Mouse (Mus musculus): Measurements from ENCODE around the gene Card9. TPM values are rescaled to one million over a fixed set of nuclear protein-coding genes. Genes with fewer than 3 reads are reported as not detected.

Card9 gene
- polyA plus RNA-seq, 1 experiment from 2014 or later: 1.4 TPM

DNA sequence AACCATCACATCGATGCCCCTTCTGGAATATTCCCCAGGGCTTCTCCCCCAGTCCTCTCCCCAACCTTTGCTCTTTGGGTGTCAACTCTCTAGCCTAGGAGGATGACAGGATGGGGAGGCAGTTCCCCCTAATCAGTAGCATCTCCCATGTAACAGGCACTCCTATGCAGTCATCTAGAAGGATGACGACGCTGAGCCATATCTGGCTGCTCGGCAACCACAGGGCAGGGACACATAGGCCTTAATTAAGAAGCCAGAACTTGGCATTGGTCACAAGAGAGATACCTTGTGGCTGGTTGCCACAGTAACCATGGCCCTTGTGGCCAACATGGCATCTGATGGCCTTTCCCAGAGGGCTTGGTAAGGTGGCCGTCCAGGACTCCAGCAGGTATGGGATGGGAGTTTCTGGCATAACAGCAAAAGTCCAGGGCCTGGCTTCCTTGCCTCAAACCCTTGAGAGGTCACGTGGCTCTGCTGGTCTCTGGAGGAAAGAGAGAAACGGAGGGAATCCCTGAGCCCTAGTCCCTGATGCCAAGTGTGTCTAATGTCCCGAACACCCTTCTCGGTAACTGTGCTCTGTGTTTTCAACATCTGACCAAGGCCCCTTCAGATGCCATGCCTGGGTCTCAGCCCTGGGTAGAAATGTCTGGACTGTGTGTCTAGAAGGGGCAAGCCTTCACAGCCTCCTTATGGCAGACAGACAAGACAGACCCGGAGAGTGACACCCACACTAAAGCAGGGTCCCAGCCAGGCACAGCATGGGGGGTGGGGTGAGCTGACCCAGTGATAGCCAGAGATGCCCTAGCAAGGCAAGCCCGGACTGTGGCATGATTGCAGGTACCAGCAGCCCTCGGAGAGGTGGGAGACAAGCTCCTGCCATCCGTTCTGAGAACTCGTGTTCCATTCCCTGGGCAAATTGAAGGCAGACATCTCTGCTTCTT, 40.2 kb downstream of the Card9 start:
- Histone ChIP-seq H3K9me3 (no peaks in the 10 kb centered on the region), H3K36me3 (peaks cover 47% of the 10 kb centered on the region), H3K4me1 (replicated peaks) (peaks cover 65% of the 10 kb centered on the region), H3K4me3 (replicated peaks) (no peak overlapping the region), H3K9ac (replicated peaks) (peak overlapping the region; percentile 32; the same call in 1 of the 2 replicates), H3K27ac (no peak overlapping the region), H3K4me2 (replicated peaks) (no peak overlapping the region), H3K27me3 (no peaks in the 10 kb centered on the region)
- 88% methylated on average over 14 of the region's 14 CpGs for WGBS
- ATAC-seq: no peak

- Histone ChIP-seq H3K27ac (no peak overlapping the region), H3K4me2 (replicated peaks) (0 out of 2 replicates have a peak overlapping the region, but pooled peaks have one; percentile 15), H3K4me3 (replicated peaks) (no peak overlapping the region), H3K36me3 (peaks cover 39% of the 10 kb centered on the region), H3K9me3 (no peaks in the 10 kb centered on the region), H3K9ac (replicated peaks) (peak overlapping the region; percentile 25; the same call in 1 of the 2 replicates), H3K27me3 (no peaks in the 10 kb centered on the region), H3K4me1 (replicated peaks) (peaks cover 68% of the 10 kb centered on the region)
- ATAC-seq: no peak
- 82% methylated on average over 13 of the region's 13 CpGs for WGBS
These were observed 41.0 kb downstream of the Card9 start for GRCm38 (mm10) chr2:26319519-26320244.

- peak overlapping the region; percentile 8; the same call in 1 of the 2 replicates for H3K9ac ChIP-seq (replicated peaks)
- H3K27ac ChIP-seq: no peak overlapping the region
- H3K4me2 ChIP-seq (replicated peaks): peak overlapping the region; percentile 96
- H3K27me3 ChIP-seq: no peaks in the 10 kb centered on the region
- no peak for ATAC-seq
- no peak overlapping the region for H3K4me3 ChIP-seq (replicated peaks)
- H3K9me3 ChIP-seq: no peaks in the 10 kb centered on the region
- WGBS: 87% methylated on average over 9 of the region's 9 CpGs
- peaks cover 73% of the 10 kb centered on the region for H3K4me1 ChIP-seq (replicated peaks)
- peaks cover 33% of the 10 kb centered on the region for H3K36me3 ChIP-seq
These were observed 41.6 kb downstream of the Card9 start for GRCm38 (mm10) chr2:26319109-26319508.

DNA sequence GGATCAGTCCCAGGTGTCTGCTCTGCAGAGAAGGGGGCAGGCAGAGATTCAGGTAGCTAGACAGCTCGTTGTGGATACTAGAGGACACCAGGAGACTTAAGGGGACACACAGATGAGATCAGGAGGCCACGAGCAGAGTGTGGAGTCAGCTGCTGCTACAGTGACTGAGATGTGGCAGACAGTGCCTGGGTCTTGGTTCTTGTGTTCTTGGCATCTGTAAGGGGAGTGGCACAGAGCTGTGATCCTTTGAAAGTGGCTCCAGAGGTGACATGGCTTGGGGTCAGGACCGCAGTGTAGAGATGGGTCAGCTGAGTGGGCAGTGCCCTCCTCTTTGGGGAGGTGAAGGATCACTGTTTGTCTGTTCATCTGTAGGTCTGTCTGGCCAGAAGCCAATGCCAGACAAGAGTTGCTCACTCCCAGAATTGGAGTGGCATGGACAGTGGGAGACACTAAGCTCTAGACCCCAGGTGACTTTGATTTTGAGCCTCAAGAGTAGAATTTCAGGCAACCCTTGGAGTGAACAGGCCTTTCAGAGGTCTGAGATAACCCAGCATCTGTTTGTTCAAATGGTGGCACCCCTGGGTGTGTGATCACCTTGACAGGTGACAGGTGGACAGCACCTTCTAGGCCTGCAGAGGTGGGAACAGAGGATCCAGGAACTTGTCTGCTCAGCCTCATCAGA, 42.6 kb downstream of the Card9 start:
- H3K4me3 ChIP-seq (replicated peaks): peak overlapping the region; percentile 96
- WGBS: 87% methylated on average over 3 of the region's 3 CpGs

GRCm38 (mm10) chr2:26317371-26317770, 43.3 kb downstream of the Card9 start:
- ATAC-seq: no peak
- Histone ChIP-seq H3K36me3 (peaks cover 16% of the 10 kb centered on the region), H3K27ac (no peak overlapping the region), H3K4me1 (replicated peaks) (peaks cover 71% of the 10 kb centered on the region), H3K27me3 (no peaks in the 10 kb centered on the region), H3K9me3 (no peaks in the 10 kb centered on the region), H3K4me2 (replicated peaks) (peak overlapping the region; percentile 96), H3K9ac (replicated peaks) (peak overlapping the region; percentile 98), H3K4me3 (replicated peaks) (peak overlapping the region; percentile 96)
- WGBS: 72% methylated on average over 3 of the region's 3 CpGs

More for the DNA sequence above, 42.6 kb downstream of the Card9 start:
- H3K36me3 ChIP-seq: peaks cover 23% of the 10 kb centered on the region
- H3K4me2 ChIP-seq (replicated peaks): peak overlapping the region; percentile 96
- H3K9me3 ChIP-seq: no peaks in the 10 kb centered on the region
- ATAC-seq: no peak
- H3K4me1 ChIP-seq (replicated peaks): peaks cover 73% of the 10 kb centered on the region
- H3K27ac ChIP-seq: no peak overlapping the region
- no peaks in the 10 kb centered on the region for H3K27me3 ChIP-seq
- H3K9ac ChIP-seq (replicated peaks): peak overlapping the region; percentile 98

DNA sequence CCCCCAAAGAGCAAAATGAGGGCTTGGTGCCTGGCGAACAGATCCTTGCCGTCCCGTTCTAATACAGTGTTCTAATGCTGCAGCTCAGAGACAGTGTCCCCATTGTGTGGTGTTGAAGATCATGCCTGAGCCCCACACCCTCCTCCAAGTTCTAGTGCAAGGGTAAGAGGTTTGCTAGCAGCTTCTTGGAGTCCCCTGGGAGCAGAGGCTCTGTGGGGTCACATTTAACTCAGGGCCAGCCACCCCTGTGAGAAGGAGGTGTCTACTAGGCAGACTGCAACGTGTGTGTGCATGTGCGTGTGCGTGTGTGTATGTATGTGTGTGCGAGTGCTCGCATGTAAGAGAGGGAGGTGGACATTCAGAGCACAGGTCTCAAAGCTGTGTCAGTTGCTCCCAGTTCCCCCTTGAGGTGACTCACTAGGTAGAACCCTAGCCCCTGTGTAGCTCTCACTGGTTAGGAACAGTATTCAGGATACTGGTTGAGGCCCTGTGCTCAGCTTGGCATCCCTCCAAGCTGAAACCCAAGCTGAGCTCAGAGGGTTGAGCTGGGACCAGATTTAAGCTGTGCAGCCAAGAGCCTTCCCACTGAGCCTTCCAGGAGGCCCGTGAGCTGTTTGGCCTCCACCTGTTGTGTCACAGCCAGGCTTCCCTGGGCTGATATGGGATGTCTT, 44.0 kb downstream of the Card9 start:
- no peaks in the 10 kb centered on the region for H3K9me3 ChIP-seq
- H3K9ac ChIP-seq (replicated peaks): peak overlapping the region; percentile 98
- H3K36me3 ChIP-seq: peaks cover 10% of the 10 kb centered on the region; the same call in 1 of the 2 replicates
- whole genome bisulfite sequencing: 56% methylated on average over 9 of the region's 9 CpGs
- H3K4me2 ChIP-seq (replicated peaks): peak overlapping the region; percentile 96
- ATAC-seq: no peak
- H3K4me3 ChIP-seq (replicated peaks): peak overlapping the region; percentile 96
- H3K27ac ChIP-seq: peak overlapping the region; percentile 97
- no peaks in the 10 kb centered on the region for H3K27me3 ChIP-seq
- H3K4me1 ChIP-seq (replicated peaks): peaks cover 65% of the 10 kb centered on the region

- H3K4me2 ChIP-seq (replicated peaks): peak overlapping the region; percentile 96
- H3K4me3 ChIP-seq (replicated peaks): peak overlapping the region; percentile 96
- H3K27ac ChIP-seq: peak overlapping the region; percentile 97
- peaks cover 3% of the 10 kb centered on the region; the same call in 1 of the 2 replicates for H3K36me3 ChIP-seq
- peak; percentile 59 for ATAC-seq
- WGBS: 1% methylated on average over 11 of the region's 11 CpGs
- no peaks in the 10 kb centered on the region for H3K27me3 ChIP-seq
- peak overlapping the region; percentile 98 for H3K9ac ChIP-seq (replicated peaks)
- H3K4me1 ChIP-seq (replicated peaks): peaks cover 57% of the 10 kb centered on the region
- H3K9me3 ChIP-seq: no peaks in the 10 kb centered on the region
These were observed 44.8 kb downstream of the Card9 start for GRCm38 (mm10) chr2:26315925-26316311.

GRCm38 (mm10) chr2:26315072-26315924, 45.4 kb downstream of the Card9 start, which contains the start of gene Gpsm1:
Gene Gpsm1, plus strand, starts transcription at chr2:26315515.
- WGBS: under 1% methylated on average over 64 of the region's 66 CpGs
- peak; percentile 86 for ATAC-seq
- H3K36me3 ChIP-seq: no peaks in the 10 kb centered on the region
- peaks cover 51% of the 10 kb centered on the region for H3K4me1 ChIP-seq (replicated peaks)
- H3K27ac ChIP-seq: peak within 1 kb of the TSS; percentile 97
- H3K27me3 ChIP-seq: no peaks in the 10 kb centered on the region
- H3K9me3 ChIP-seq: no peaks in the 10 kb centered on the region
- peak within 1 kb of the TSS; percentile 96 for H3K4me3 ChIP-seq (replicated peaks)
- peak within 1 kb of the TSS; percentile 96 for H3K4me2 ChIP-seq (replicated peaks)
- H3K9ac ChIP-seq (replicated peaks): peak within 1 kb of the TSS; percentile 98

DNA sequence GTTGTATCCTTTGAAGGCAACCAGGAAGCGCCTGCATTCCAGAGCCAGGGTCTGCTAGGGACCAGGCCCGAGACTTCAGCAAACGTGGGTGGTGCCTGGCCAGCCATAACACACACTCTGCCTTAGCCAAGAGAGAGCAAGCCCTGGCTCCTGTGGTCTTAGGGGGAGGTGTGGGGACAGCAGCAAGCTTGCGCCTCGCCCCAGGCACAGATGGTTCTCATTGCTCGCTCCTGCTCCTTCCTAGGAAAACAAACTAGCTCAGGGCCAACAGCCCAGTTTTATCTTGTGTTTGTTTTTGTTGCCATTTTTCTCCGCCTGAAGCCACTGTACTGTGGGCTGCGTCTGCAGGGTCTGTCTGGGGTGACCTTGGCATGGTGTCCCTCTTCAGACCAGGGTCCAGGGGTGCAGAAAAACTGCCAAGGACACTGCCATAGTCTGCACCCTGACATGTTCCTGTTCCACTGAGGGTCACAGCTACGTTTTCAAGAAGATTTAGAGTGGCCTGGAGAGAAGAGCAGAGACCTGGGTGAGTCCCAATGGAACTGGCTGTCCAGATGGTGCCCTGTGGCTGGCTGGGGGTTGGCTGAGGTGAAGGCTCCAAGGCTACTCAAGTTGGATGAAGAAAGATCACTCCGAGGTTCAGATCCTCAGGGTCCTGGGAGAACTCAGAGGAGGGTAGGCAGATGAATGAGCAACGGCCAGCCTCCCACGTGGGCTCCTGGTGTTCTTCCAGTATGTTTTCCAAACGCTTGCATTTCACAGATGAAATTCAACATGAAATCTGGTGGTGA, 46.2 kb downstream of the Card9 start:
- 0 out of 2 replicates have a peak, but pooled peaks have one; percentile 4 for ATAC-seq
- H3K36me3 ChIP-seq: no peaks in the 10 kb centered on the region
- H3K4me2 ChIP-seq (replicated peaks): peak overlapping the region; percentile 96
- H3K9me3 ChIP-seq: no peaks in the 10 kb centered on the region
- no peaks in the 10 kb centered on the region for H3K27me3 ChIP-seq
- H3K9ac ChIP-seq (replicated peaks): peak overlapping the region; percentile 98
- H3K27ac ChIP-seq: peak overlapping the region; percentile 97
- H3K4me3 ChIP-seq (replicated peaks): peak overlapping the region; percentile 96
- 69% methylated on average over 13 of the region's 13 CpGs for WGBS
- H3K4me1 ChIP-seq (replicated peaks): peaks cover 49% of the 10 kb centered on the region

GRCm38 (mm10) chr2:26313394-26313793, 47.3 kb downstream of the Card9 start:
- no peak overlapping the region for H3K9ac ChIP-seq (replicated peaks)
- H3K27ac ChIP-seq: no peak overlapping the region
- H3K4me1 ChIP-seq (replicated peaks): peaks cover 42% of the 10 kb centered on the region
- no peak overlapping the region for H3K4me3 ChIP-seq (replicated peaks)
- WGBS: 93% methylated on average over 1 of the region's 1 CpGs
- H3K4me2 ChIP-seq (replicated peaks): no peak overlapping the region
- H3K27me3 ChIP-seq: no peaks in the 10 kb centered on the region
- H3K9me3 ChIP-seq: no peaks in the 10 kb centered on the region
- no peak for ATAC-seq
- no peaks in the 10 kb centered on the region for H3K36me3 ChIP-seq

All from midbrain, embryonic 13.5 days (tissue).